Mouse (Mus musculus) heart, postnatal 14 days (tissue): ENCODE results near the gene Tmem91. TPM values are rescaled to one million over a fixed set of nuclear protein-coding genes. Genes with fewer than 3 reads are reported as not detected.

Source experiments
- DNase-seq, 2 experiments: peaks; one replicate each; pipeline ENCODE4 v3.0.0; 2021 to 2022
- intact Hi-C: fragments of 180-260 bp; cut with DNase I; formaldehyde crosslinking; loops from one replicate; pipeline ENCODE4 v1.15.1; 2025
- total RNA-seq, 2 experiments: library from RNA; stranded (reverse); gene quantifications; 2 replicates each; pipeline ENCODE4 v1.2.3; 2021

Tmem91 gene
- total RNA-seq, 2 experiments from 2014 or later, result 0.37 TPM; not detected in 1

GRCm38 (mm10) chr7:25675405-25675804 lies 439 bp upstream of the Tmem91 start:
- intact Hi-C loops, result no loop called here
- no peak for DNase-seq

GRCm38 (mm10) chr7:25674297-25674696 lies 669 bp downstream of the Tmem91 start:
- intact Hi-C loops, result no loop called here
- no peak for DNase-seq

GRCm38 (mm10) chr7:25672442-25672841 lies 2.5 kb downstream of the Tmem91 start:
- DNase-seq, result no peak
- intact Hi-C loops, result no loop called here

- no peak for DNase-seq
- intact Hi-C loops, result no loop called here
Measured at GRCm38 (mm10) chr7:25671686-25672085, 3.3 kb downstream of the Tmem91 start.

GRCm38 (mm10) chr7:25670096-25670495 lies 4.9 kb downstream of the Tmem91 start:
- DNase-seq, result no peak
- intact Hi-C loops, result no loop called here

- no peak for DNase-seq
- intact Hi-C loops, result no loop called here
Measured at GRCm38 (mm10) chr7:25669631-25670030, 5.3 kb downstream of the Tmem91 start.

- DNase-seq, result no peak
- intact Hi-C loops, result no loop called here
Measured at GRCm38 (mm10) chr7:25669158-25669557, 5.8 kb downstream of the Tmem91 start.

GRCm38 (mm10) chr7:25666381-25666780 lies 8.6 kb downstream of the Tmem91 start:
- no peak for DNase-seq
- intact Hi-C loops, result no loop called here

- DNase-seq, result peak; percentile 99
Measured at GRCm38 (mm10) chr7:25658657-25659472, 16.1 kb downstream of the Tmem91 start, which contains the start of the genes Bckdha and Exosc5. TSS of gene Bckdha (minus strand) at chr7:25658981. TSS of gene Exosc5 (plus strand) at chr7:25659164.

GRCm38 (mm10) chr7:25657785-25658184 lies 17.2 kb downstream of the Tmem91 start:
- intact Hi-C loops, result no loop called here
- no peak for DNase-seq

More at GRCm38 (mm10) chr7:25658657-25659472, 16.1 kb downstream of the Tmem91 start, which contains the start of the genes Bckdha and Exosc5:
- intact Hi-C loops, result no loop called here

- intact Hi-C loops, result no loop called here
- no peak for DNase-seq
Measured at GRCm38 (mm10) chr7:25655601-25656428, 19.2 kb downstream of the Tmem91 start.

GRCm38 (mm10) chr7:25652244-25652759 lies 22.7 kb downstream of the Tmem91 start:
- DNase-seq, result no peak
- intact Hi-C loops, result no loop called here

GRCm38 (mm10) chr7:25651281-25651680 lies 23.7 kb downstream of the Tmem91 start:
- no peak for DNase-seq
- intact Hi-C loops, result no loop called here

GRCm38 (mm10) chr7:25649839-25650238 lies 25.1 kb downstream of the Tmem91 start:
- DNase-seq, result no peak
- intact Hi-C loops, result no loop called here

- intact Hi-C loops, result no loop called here
- DNase-seq, result no peak
Measured at GRCm38 (mm10) chr7:25647574-25648123, 27.3 kb downstream of the Tmem91 start.

- intact Hi-C loops, result no loop called here
Measured at GRCm38 (mm10) chr7:25645074-25645473, 29.9 kb downstream of the Tmem91 start.

GRCm38 (mm10) chr7:25644631-25645030 lies 30.3 kb downstream of the Tmem91 start:
- intact Hi-C loops, result no loop called here
- DNase-seq, result no peak

More at GRCm38 (mm10) chr7:25645074-25645473, 29.9 kb downstream of the Tmem91 start:
- DNase-seq, result no peak

- DNase-seq, result no peak
- intact Hi-C loops, result no loop called here
Measured at GRCm38 (mm10) chr7:25644136-25644535, 30.8 kb downstream of the Tmem91 start.

- no peak for DNase-seq
- intact Hi-C loops, result no loop called here
Measured at GRCm38 (mm10) chr7:25639754-25640153, 35.2 kb downstream of the Tmem91 start.

- intact Hi-C loops, result no loop called here
- no peak for DNase-seq
Measured at GRCm38 (mm10) chr7:25637099-25637498, 37.9 kb downstream of the Tmem91 start.

GRCm38 (mm10) chr7:25636373-25636772 lies 38.6 kb downstream of the Tmem91 start:
- DNase-seq, result no peak
- intact Hi-C loops, result no loop called here
